Mouse (Mus musculus) lung, adult 2 months (tissue): ENCODE results near the gene Mphosph9. TPM values are rescaled to one million over a fixed set of nuclear protein-coding genes. Genes with fewer than 3 reads are reported as not detected.

Experiments used
- DNase-seq: peaks from one replicate; pipeline ENCODE4 v3.0.0; 2022
- H3K4me1 ChIP-seq: fragments of 200-500 bp; 2 replicates; pipeline ENCODE4 v1.6.1; 2011; ENCODE audit warnings: low read length; ENCODE audit not compliant: control insufficient read depth, insufficient read depth
- H3K4me3 ChIP-seq: fragments of 200-500 bp; replicated peaks from 2 replicates; pipeline ENCODE3; 2011; ENCODE audit warnings: low read depth, mild to moderate bottlenecking, control low read depth, low read length; ENCODE audit errors: extremely low read depth
- CTCF ChIP-seq: fragments of 200-500 bp; IDR thresholded peaks from 2 replicates; pipeline ENCODE4 v1.5.1; 2011; ENCODE audit warnings: mild to moderate bottlenecking, low read length, control low read depth; ENCODE audit not compliant: insufficient read depth
- POLR2A ChIP-seq: fragments of 200-500 bp; IDR thresholded peaks from 2 replicates; pipeline ENCODE4 v1.6.1; 2011; ENCODE audit warnings: low read depth, mild to moderate bottlenecking, control low read depth, low read length, borderline replicate concordance; ENCODE audit errors: extremely low read depth
- WGBS: fragments of 180-500 bp; shearing (Covaris S2); methylation state at CpG from one replicate; pipeline ENCODE4 v1.1.7; 2018; 5-methylcytosine and 5-hydroxymethylcytosine counted together
- polyA plus RNA-seq: library from polyadenylated mRNA; depleted of rRNA; stranded (reverse); fragments of >200 nt; gene quantifications from 2 replicates; pipeline ENCODE4 v1.2.3, GENCODE M21; 2012

Gene Mphosph9
- polyA plus RNA-seq, 1 experiment, result 3.3 TPM

- no peak for TF ChIP-seq POLR2A
- no peak for TF ChIP-seq CTCF
- DNase-seq, result no peak
- 9% methylated on average over 12 of the region's 12 CpGs for WGBS
- Histone ChIP-seq H3K4me3 (no peak overlapping the region), H3K4me1 (peaks cover 14% of the 10 kb centered on the region)
These were observed 27.7 kb upstream of the Mphosph9 start for GRCm38 (mm10) chr5:124355425-124355959.

- no peak for TF ChIP-seq CTCF
- no peak for TF ChIP-seq POLR2A
- Histone ChIP-seq H3K4me3 (peak overlapping the region; percentile 47), H3K4me1 (peaks cover 14% of the 10 kb centered on the region)
- WGBS, result under 1% methylated on average over 44 of the region's 60 CpGs
- DNase-seq, result peak; percentile 46
These were observed 27.0 kb upstream of the Mphosph9 start for GRCm38 (mm10) chr5:124354574-124355424.

- WGBS, result under 1% methylated on average over 71 of the region's 132 CpGs
- 0 out of 2 replicates have a peak, but pooled peaks have one; percentile 5 for TF ChIP-seq POLR2A
- no peak for TF ChIP-seq CTCF
- DNase-seq, result peak; percentile 65
These were observed 26.2 kb upstream of the Mphosph9 start for GRCm38 (mm10) chr5:124353726-124354547.

GRCm38 (mm10) chr5:124353011-124353725 is 25.4 kb upstream of the Mphosph9 start:
- peak overlapping the region; percentile 70 for H3K4me3 ChIP-seq
- 1% methylated on average over 31 of the region's 32 CpGs for WGBS
- peak; percentile 61 for DNase-seq
- TF ChIP-seq CTCF (no peak), POLR2A (no peak)
- peaks cover 14% of the 10 kb centered on the region for H3K4me1 ChIP-seq

More at GRCm38 (mm10) chr5:124353726-124354547, 26.2 kb upstream of the Mphosph9 start:
- Histone ChIP-seq H3K4me3 (peak overlapping the region; percentile 70), H3K4me1 (peaks cover 14% of the 10 kb centered on the region)

GRCm38 (mm10) chr5:124352141-124352920 is 24.6 kb upstream of the Mphosph9 start:
- peaks cover 14% of the 10 kb centered on the region for H3K4me1 ChIP-seq
- 4% methylated on average over 28 of the region's 30 CpGs for WGBS
- no peak for TF ChIP-seq CTCF
- TF ChIP-seq POLR2A, result peak; percentile 60; the same call in 1 of the 2 replicates
- H3K4me3 ChIP-seq, result peak overlapping the region; percentile 44
- peak; percentile 62 for DNase-seq

- Histone ChIP-seq H3K4me1 (peaks cover 14% of the 10 kb centered on the region), H3K4me3 (no peak overlapping the region)
- TF ChIP-seq CTCF (no peak), POLR2A (no peak)
- 46% methylated on average over 3 of the region's 3 CpGs for WGBS
- no peak for DNase-seq
These were observed 23.8 kb upstream of the Mphosph9 start for GRCm38 (mm10) chr5:124351604-124352003.

GRCm38 (mm10) chr5:124351111-124351560 is 23.4 kb upstream of the Mphosph9 start:
- WGBS, result 12% methylated on average over 7 of the region's 7 CpGs
- TF ChIP-seq POLR2A (no peak), CTCF (no peak)
- H3K4me3 ChIP-seq, result no peak overlapping the region
- peak; percentile 38 for DNase-seq
- peaks cover 14% of the 10 kb centered on the region for H3K4me1 ChIP-seq

GRCm38 (mm10) chr5:124350350-124350749 is 22.6 kb upstream of the Mphosph9 start:
- TF ChIP-seq CTCF, result no peak
- no peak for TF ChIP-seq POLR2A
- H3K4me1 ChIP-seq, result peaks cover 14% of the 10 kb centered on the region
- H3K4me3 ChIP-seq, result no peak overlapping the region
- 74% methylated on average over 2 of the region's 2 CpGs for WGBS
- no peak for DNase-seq
